Mouse (Mus musculus) left cerebral cortex, adult 9 months (tissue): ENCODE results near the gene Rnf19b.

Experiments
- DNase-seq, 2 experiments: peaks; one replicate each; pipeline ENCODE4 v3.0.0; 2022; ENCODE audit warnings: low spot score in 2 of 2

Rnf19b gene

GRCm38 (mm10) chr4:129034706-129035660 lies 23.1 kb upstream of the Rnf19b start:
- no peak for DNase-seq

- no peak for DNase-seq
Measured at GRCm38 (mm10) chr4:129035851-129036445, 22.1 kb upstream of the Rnf19b start.

GRCm38 (mm10) chr4:129047721-129048421 lies 10.2 kb upstream of the Rnf19b start:
- DNase-seq: no peak

GRCm38 (mm10) chr4:129048501-129049305 lies 9.4 kb upstream of the Rnf19b start:
- peak; percentile 73 to 80 for DNase-seq

- DNase-seq: peak in 1 of 2 experiments; percentile 61
Measured at GRCm38 (mm10) chr4:129049306-129050011, 8.6 kb upstream of the Rnf19b start.

GRCm38 (mm10) chr4:129050365-129050764 lies 7.7 kb upstream of the Rnf19b start:
- DNase-seq: no peak

- DNase-seq: no peak
Measured at GRCm38 (mm10) chr4:129050901-129051417, 7.1 kb upstream of the Rnf19b start.

GRCm38 (mm10) chr4:129051461-129052183 lies 6.4 kb upstream of the Rnf19b start:
- no peak for DNase-seq

- no peak for DNase-seq
Measured at GRCm38 (mm10) chr4:129054757-129055156, 3.3 kb upstream of the Rnf19b start.

- DNase-seq: no peak
Measured at GRCm38 (mm10) chr4:129055562-129055961, 2.5 kb upstream of the Rnf19b start.

GRCm38 (mm10) chr4:129057533-129058206 lies 401 bp upstream of the Rnf19b start:
- DNase-seq: peak; percentile 92 to 95

- DNase-seq: no peak
Measured at GRCm38 (mm10) chr4:129059125-129059551, 1.1 kb downstream of the Rnf19b start.

- no peak for DNase-seq
Measured at GRCm38 (mm10) chr4:129059922-129060321, 1.9 kb downstream of the Rnf19b start.

- DNase-seq: no peak
Measured at GRCm38 (mm10) chr4:129061486-129061885, 3.4 kb downstream of the Rnf19b start.

GRCm38 (mm10) chr4:129062281-129063075 lies 4.4 kb downstream of the Rnf19b start:
- DNase-seq: no peak

GRCm38 (mm10) chr4:129065688-129066236 lies 7.7 kb downstream of the Rnf19b start:
- DNase-seq: no peak

GRCm38 (mm10) chr4:129067638-129068415 lies 9.8 kb downstream of the Rnf19b start:
- no peak for DNase-seq
